Mouse (Mus musculus) frontal cortex, postnatal 36 days (tissue): ENCODE results near the gene Gatad2a.

Source experiments
- DNase-seq, 2 experiments: peaks; one replicate each; pipeline ENCODE4 v3.0.0; 2022; ENCODE audit warnings: low spot score in 2 of 2

Gatad2a gene

GRCm38 (mm10) chr8:69937466-69937865 lies 58.7 kb downstream of the Gatad2a start:
- no peak for DNase-seq

GRCm38 (mm10) chr8:69936050-69936794 lies 60.0 kb downstream of the Gatad2a start:
- no peak for DNase-seq

- DNase-seq, result no peak
Measured at GRCm38 (mm10) chr8:69935431-69935830, 60.8 kb downstream of the Gatad2a start.

GRCm38 (mm10) chr8:69934582-69934981 lies 61.6 kb downstream of the Gatad2a start:
- no peak for DNase-seq

- DNase-seq, result no peak
Measured at GRCm38 (mm10) chr8:69933811-69934210, 62.4 kb downstream of the Gatad2a start.

GRCm38 (mm10) chr8:69926901-69927300 lies 69.3 kb downstream of the Gatad2a start:
- no peak for DNase-seq

- no peak for DNase-seq
Measured at GRCm38 (mm10) chr8:69923986-69924385, 72.2 kb downstream of the Gatad2a start.

GRCm38 (mm10) chr8:69921141-69921540 lies 75.0 kb downstream of the Gatad2a start:
- no peak for DNase-seq

GRCm38 (mm10) chr8:69919876-69920662 lies 76.1 kb downstream of the Gatad2a start:
- no peak for DNase-seq

GRCm38 (mm10) chr8:69919010-69919409 lies 77.2 kb downstream of the Gatad2a start:
- peak; percentile 75 to 89 for DNase-seq

GRCm38 (mm10) chr8:69918506-69918905 lies 77.7 kb downstream of the Gatad2a start:
- no peak for DNase-seq

GRCm38 (mm10) chr8:69915748-69916147 lies 80.4 kb downstream of the Gatad2a start:
- DNase-seq, result peak; percentile 46 to 57

- no peak for DNase-seq
Measured at GRCm38 (mm10) chr8:69914526-69914925, 81.7 kb downstream of the Gatad2a start.

- DNase-seq, result peak in 1 of 2 experiments; percentile 50
Measured at GRCm38 (mm10) chr8:69912478-69913074, 83.6 kb downstream of the Gatad2a start.

GRCm38 (mm10) chr8:69911917-69912316 lies 84.3 kb downstream of the Gatad2a start:
- DNase-seq, result no peak

- no peak for DNase-seq
Measured at GRCm38 (mm10) chr8:69907106-69907505, 89.1 kb downstream of the Gatad2a start.

GRCm38 (mm10) chr8:69906260-69906659 lies 89.9 kb downstream of the Gatad2a start:
- DNase-seq, result no peak

- no peak for DNase-seq
Measured at GRCm38 (mm10) chr8:69904096-69904495, 92.1 kb downstream of the Gatad2a start.

- peak; percentile 99 for DNase-seq
Measured at GRCm38 (mm10) chr8:69903063-69903542, 93.1 kb downstream of the Gatad2a start.

GRCm38 (mm10) chr8:69902163-69903062 lies 93.8 kb downstream of the Gatad2a start, which contains the start of the genes Tssk6, Ndufa13 and Yjefn3:
Tssk6 (plus strand) TSS chr8:69902184.
Ndufa13 (minus strand) TSS chr8:69902558.
Yjefn3 (minus strand) TSS chr8:69902712.
- no peak for DNase-seq
